Mouse (Mus musculus): Measurements from ENCODE around the gene Ddx55. TPM values are rescaled to one million over a fixed set of nuclear protein-coding genes. Genes with fewer than 3 reads are reported as not detected.
A peak's percentile ranks its signal among the peaks of the same experiment; 100 is the strongest.

The Ddx55 gene
- total and polyA plus RNA-seq, 3 experiments: 5.3 to 7.5 (median 6.2) TPM

DNA sequence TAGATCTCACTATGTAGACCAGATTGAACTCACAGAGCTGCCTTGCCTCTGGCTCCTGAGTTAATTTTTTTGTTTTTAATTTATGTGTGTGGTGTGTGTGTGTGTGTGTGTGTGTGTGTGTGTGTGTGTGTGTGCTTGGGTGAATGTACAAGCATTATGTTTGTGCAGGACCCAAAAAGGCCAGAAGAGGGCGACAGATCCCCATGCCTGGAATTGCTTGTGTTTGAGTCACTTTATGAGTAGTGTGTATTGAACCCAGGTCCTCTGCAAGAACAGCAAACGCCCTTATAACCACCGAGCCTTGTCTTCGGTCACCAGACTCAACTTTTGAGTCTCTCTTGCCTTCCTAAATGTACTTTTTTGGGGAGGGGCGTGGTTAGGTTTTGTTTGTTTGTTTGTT, 49.7 kb downstream of the Ddx55 start:
- Histone ChIP-seq H3K27me3 (ENCODE audit: control insufficient read depth, insufficient read depth, low read length) (no peaks in the 10 kb centered on the region), H3K4me3 (no peak overlapping the region), H3K36me3 (ENCODE audit: control insufficient read depth, insufficient read depth, low read length) (no peaks in the 10 kb centered on the region), H3K27ac (no peak overlapping the region), H3K79me2 (replicated peaks; ENCODE audit: control insufficient read depth, insufficient read depth, low read length) (no peaks in the 10 kb centered on the region), H3K4me1 (ENCODE audit: control insufficient read depth, insufficient read depth, low read length) (peaks cover 5% of the 10 kb centered on the region; the same call in 1 of the 2 replicates), H3K9ac (ENCODE audit: low read depth, low read length) (no peak overlapping the region)
- intact Hi-C loops (cut with DNase I): loop anchor here (5.0 kb wide), 1 partner anchor 265 kb away; no protein-coding TSS in a partner anchor
- 66% methylated on average over 5 of the region's 5 CpGs for WGBS
- peak in 1 of 2 experiments; percentile 57 for DNase-seq
- TF ChIP-seq EP300 (IDR thresholded peaks at IDR 0.05; ENCODE audit: insufficient read depth, low read depth, low read length) (no peak), CTCF (IDR thresholded peaks at IDR 0.05) (peak; percentile 64), POLR2A (IDR thresholded peaks at IDR 0.05; ENCODE audit: insufficient read depth, low read depth, low read length) (no peak)

DNA sequence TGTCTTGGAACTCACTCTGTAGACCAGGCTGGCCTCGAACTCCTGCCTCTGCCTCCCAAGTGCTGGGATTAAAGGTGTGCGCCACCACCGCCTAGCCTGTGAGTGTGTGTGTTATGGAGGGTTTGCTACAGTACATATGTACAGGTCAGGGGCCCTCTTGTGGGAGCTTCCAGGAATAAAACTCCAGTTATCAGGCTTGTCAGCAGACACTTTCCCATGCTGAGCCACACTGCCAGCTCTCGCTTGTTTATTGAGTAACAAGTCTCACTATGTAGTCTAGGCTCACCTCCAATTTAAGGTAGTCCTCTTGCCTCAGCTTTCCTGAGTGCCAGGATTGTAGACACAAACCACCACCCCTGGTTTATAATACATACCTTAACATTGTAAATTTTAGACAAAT, 51.6 kb downstream of the Ddx55 start:
- H3K36me3 ChIP-seq (ENCODE audit: control insufficient read depth, insufficient read depth, low read length): no peaks in the 10 kb centered on the region
- peak in 1 of 2 experiments; percentile 24 for DNase-seq
- no peaks in the 10 kb centered on the region for H3K27me3 ChIP-seq (ENCODE audit: control insufficient read depth, insufficient read depth, low read length)
- no peak overlapping the region for H3K4me3 ChIP-seq
- intact Hi-C loops (cut with DNase I): loop anchor here (5.0 kb wide), 1 partner anchor 263 kb away; no protein-coding TSS in a partner anchor
- H3K9ac ChIP-seq (ENCODE audit: low read depth, low read length): no peak overlapping the region
- H3K4me1 ChIP-seq (ENCODE audit: control insufficient read depth, insufficient read depth, low read length): no peaks in the 10 kb centered on the region
- no peaks in the 10 kb centered on the region for H3K79me2 ChIP-seq (replicated peaks; ENCODE audit: control insufficient read depth, insufficient read depth, low read length)
- H3K27ac ChIP-seq: no peak overlapping the region
- TF ChIP-seq CTCF (IDR thresholded peaks at IDR 0.05) (peak; percentile 33; the same call in 1 of the 2 replicates), POLR2A (IDR thresholded peaks at IDR 0.05; ENCODE audit: insufficient read depth, low read depth, low read length) (no peak), EP300 (IDR thresholded peaks at IDR 0.05; ENCODE audit: insufficient read depth, low read depth, low read length) (0 out of 2 replicates have a peak, but pooled peaks have one; percentile 39)
- WGBS: 76% methylated on average over 4 of the region's 4 CpGs

DNA sequence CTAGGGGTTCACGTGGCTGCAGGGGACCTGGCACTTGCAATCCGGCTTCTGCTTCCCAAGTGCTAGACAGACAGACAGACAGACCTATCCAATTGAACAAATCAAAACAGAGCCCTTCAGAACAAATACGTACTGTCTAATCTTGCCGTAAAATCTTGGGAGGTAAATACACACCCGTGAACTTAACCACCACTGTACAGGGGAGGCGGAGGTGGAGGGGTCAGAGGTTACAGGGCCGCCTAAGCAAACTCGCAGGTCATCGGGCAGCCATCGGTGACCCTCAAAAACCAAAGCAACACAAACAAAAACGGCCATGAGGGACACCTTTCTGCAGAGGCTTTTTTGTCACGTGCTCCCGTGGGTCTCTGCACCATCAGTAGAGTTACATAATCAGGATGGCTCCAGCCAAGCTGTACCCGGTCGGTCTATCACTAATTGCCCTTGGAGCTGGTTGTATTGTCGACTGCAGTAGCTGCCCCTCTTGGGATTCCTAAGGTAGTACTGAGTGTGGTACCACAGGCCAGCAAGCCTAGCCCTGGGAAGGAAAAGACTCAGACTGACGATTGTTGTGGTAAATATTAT, 52.5 kb downstream of the Ddx55 start:
- WGBS: 78% methylated on average over 17 of the region's 17 CpGs
- intact Hi-C loops (cut with DNase I): no loop called here
- no peak overlapping the region for H3K27ac ChIP-seq
- no peak for DNase-seq
- no peak for TF ChIP-seq CTCF (IDR thresholded peaks at IDR 0.05)
- no peak for TF ChIP-seq EP300 (IDR thresholded peaks at IDR 0.05; ENCODE audit: insufficient read depth, low read depth, low read length)
- no peak for TF ChIP-seq POLR2A (IDR thresholded peaks at IDR 0.05; ENCODE audit: insufficient read depth, low read depth, low read length)
- H3K4me3 ChIP-seq: no peak overlapping the region
- no peaks in the 10 kb centered on the region for H3K79me2 ChIP-seq (replicated peaks; ENCODE audit: control insufficient read depth, insufficient read depth, low read length)
- H3K9ac ChIP-seq (ENCODE audit: low read depth, low read length): no peak overlapping the region
- no peaks in the 10 kb centered on the region for H3K36me3 ChIP-seq (ENCODE audit: control insufficient read depth, insufficient read depth, low read length)
- H3K4me1 ChIP-seq (ENCODE audit: control insufficient read depth, insufficient read depth, low read length): no peaks in the 10 kb centered on the region
- no peaks in the 10 kb centered on the region for H3K27me3 ChIP-seq (ENCODE audit: control insufficient read depth, insufficient read depth, low read length)

DNA sequence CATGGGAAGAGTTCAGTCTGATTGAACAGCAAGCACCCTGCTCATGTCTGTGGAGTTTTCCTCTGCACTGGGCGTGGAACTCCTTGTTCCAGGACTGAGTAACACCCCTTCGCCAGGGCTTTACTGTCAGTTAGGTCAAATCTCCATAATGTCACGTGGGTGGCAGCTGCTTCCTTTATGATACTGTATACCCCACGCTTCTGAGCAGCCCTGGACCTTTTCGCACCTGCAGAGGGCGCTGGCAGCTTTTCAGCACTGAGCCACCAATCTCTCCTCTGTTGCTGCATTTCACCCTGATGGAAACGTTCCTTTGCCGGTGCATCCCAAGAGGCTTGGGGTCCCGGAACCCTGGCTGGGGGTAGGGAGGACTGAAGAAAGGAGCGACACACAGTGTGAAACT, 58.3 kb downstream of the Ddx55 start:
- H3K27me3 ChIP-seq (ENCODE audit: control insufficient read depth, insufficient read depth, low read length): no peaks in the 10 kb centered on the region
- no peak overlapping the region for H3K4me3 ChIP-seq
- no peak overlapping the region for H3K27ac ChIP-seq
- no peak overlapping the region for H3K9ac ChIP-seq (ENCODE audit: low read depth, low read length)
- H3K79me2 ChIP-seq (replicated peaks; ENCODE audit: control insufficient read depth, insufficient read depth, low read length): no peaks in the 10 kb centered on the region
- WGBS: 76% methylated on average over 10 of the region's 10 CpGs
- intact Hi-C loops (cut with DNase I): no loop called here
- TF ChIP-seq EP300 (IDR thresholded peaks at IDR 0.05; ENCODE audit: insufficient read depth, low read depth, low read length) (no peak), POLR2A (IDR thresholded peaks at IDR 0.05; ENCODE audit: insufficient read depth, low read depth, low read length) (no peak), CTCF (IDR thresholded peaks at IDR 0.05) (peak; percentile 17; the same call in 1 of the 2 replicates)
- DNase-seq: no peak
- H3K36me3 ChIP-seq (ENCODE audit: control insufficient read depth, insufficient read depth, low read length): no peaks in the 10 kb centered on the region
- H3K4me1 ChIP-seq (ENCODE audit: control insufficient read depth, insufficient read depth, low read length): no peaks in the 10 kb centered on the region

DNA sequence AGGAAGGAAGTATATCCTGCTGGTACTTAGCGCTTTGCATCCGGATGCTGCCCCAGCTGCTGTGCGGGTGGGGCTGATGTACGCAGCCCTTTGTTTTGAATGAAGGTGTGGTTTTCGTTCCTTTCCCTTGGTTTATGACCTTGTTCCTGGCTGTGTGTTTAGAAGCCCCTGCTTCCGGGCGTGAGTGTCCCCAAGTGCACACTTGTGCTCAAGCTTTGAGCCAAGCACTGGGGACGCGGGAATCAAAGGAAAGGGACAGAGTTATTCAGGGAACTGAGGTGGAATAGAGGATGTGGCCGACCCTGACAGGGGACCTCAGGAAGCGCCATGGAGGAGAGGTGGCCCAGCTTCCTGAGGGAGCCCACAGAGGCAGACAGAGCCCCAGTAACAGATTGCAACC, 62.0 kb downstream of the Ddx55 start:
- H3K9ac ChIP-seq (ENCODE audit: low read depth, low read length): no peak overlapping the region
- no peaks in the 10 kb centered on the region for H3K27me3 ChIP-seq (ENCODE audit: control insufficient read depth, insufficient read depth, low read length)
- H3K36me3 ChIP-seq (ENCODE audit: control insufficient read depth, insufficient read depth, low read length): no peaks in the 10 kb centered on the region
- intact Hi-C loops (cut with DNase I): no loop called here
- no peak for DNase-seq
- peak overlapping the region; percentile 31; the same call in 1 of the 2 replicates for H3K27ac ChIP-seq
- no peak overlapping the region for H3K4me3 ChIP-seq
- no peaks in the 10 kb centered on the region for H3K79me2 ChIP-seq (replicated peaks; ENCODE audit: control insufficient read depth, insufficient read depth, low read length)
- WGBS: 41% methylated on average over 11 of the region's 11 CpGs
- H3K4me1 ChIP-seq (ENCODE audit: control insufficient read depth, insufficient read depth, low read length): no peaks in the 10 kb centered on the region
- TF ChIP-seq CTCF (IDR thresholded peaks at IDR 0.05) (no peak), POLR2A (IDR thresholded peaks at IDR 0.05; ENCODE audit: insufficient read depth, low read depth, low read length) (no peak), EP300 (IDR thresholded peaks at IDR 0.05; ENCODE audit: insufficient read depth, low read depth, low read length) (no peak)

DNA sequence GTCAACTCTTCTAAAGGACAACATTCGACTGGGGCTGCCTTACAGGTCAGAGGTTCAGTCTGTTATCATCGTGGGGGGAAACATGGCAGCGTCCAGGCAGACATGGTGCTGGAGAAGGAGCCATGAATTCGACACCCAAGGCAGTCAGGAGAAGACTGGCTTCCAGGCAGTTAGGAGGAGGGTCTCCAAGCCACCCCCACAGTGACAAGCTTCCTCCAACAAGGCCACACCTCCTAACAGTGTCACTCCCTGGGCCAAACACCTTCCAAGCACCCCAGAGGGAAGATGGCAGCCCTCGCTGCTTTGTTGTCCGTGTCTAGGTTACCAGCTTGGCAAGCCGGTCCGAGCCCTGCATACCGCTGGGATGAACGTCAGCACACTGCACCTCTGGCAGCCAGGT, 66.0 kb downstream of the Ddx55 start:
- DNase-seq: no peak
- H3K79me2 ChIP-seq (replicated peaks; ENCODE audit: control insufficient read depth, insufficient read depth, low read length): no peaks in the 10 kb centered on the region
- no peaks in the 10 kb centered on the region for H3K4me1 ChIP-seq (ENCODE audit: control insufficient read depth, insufficient read depth, low read length)
- H3K27me3 ChIP-seq (ENCODE audit: control insufficient read depth, insufficient read depth, low read length): no peaks in the 10 kb centered on the region
- WGBS: 78% methylated on average over 10 of the region's 10 CpGs
- intact Hi-C loops (cut with DNase I): no loop called here
- H3K4me3 ChIP-seq: no peak overlapping the region
- H3K36me3 ChIP-seq (ENCODE audit: control insufficient read depth, insufficient read depth, low read length): no peaks in the 10 kb centered on the region
- TF ChIP-seq POLR2A (IDR thresholded peaks at IDR 0.05; ENCODE audit: insufficient read depth, low read depth, low read length) (no peak), CTCF (IDR thresholded peaks at IDR 0.05) (no peak)
- no peak overlapping the region for H3K27ac ChIP-seq
- no peak overlapping the region for H3K9ac ChIP-seq (ENCODE audit: low read depth, low read length)

Other genes with a start within 250 kb of the Ddx55 start
- 1 to 10 TPM; 4.4 to 5.4 TPM for gene Mphosph9, start 224.9 kb upstream of the Ddx55 start, total RNA-seq (2021)
- 2.8 and 4.4 TPM in 2 replicates for gene Mphosph9, start 224.9 kb upstream of the Ddx55 start, polyA plus RNA-seq (2012; rRNA removed)
- 10 to 100 TPM; 11.4 to 12.0 TPM for gene 2810006K23Rik, start 224.8 kb upstream of the Ddx55 start, total RNA-seq (2021)
- gene 2810006K23Rik, start 224.8 kb upstream of the Ddx55 start, polyA plus RNA-seq (2012; rRNA removed): 6.9 and 11.7 TPM in 2 replicates
- gene Cdk2ap1, start 189.8 kb upstream of the Ddx55 start, total RNA-seq (2021): 100 to 1,000 TPM; 143 to 167 TPM
- 117 and 173 TPM in 2 replicates for gene Cdk2ap1, start 189.8 kb upstream of the Ddx55 start, polyA plus RNA-seq (2012; rRNA removed)
- gene Sbno1, start 126.9 kb upstream of the Ddx55 start, total RNA-seq (2021): 10 to 100 TPM; 58.8 to 62.9 TPM
- gene Sbno1, start 126.9 kb upstream of the Ddx55 start, polyA plus RNA-seq (2012; rRNA removed): 11.3 and 18.5 TPM in 2 replicates
- 100 to 1,000 TPM; 191 to 210 TPM for gene Kmt5a, start 112.9 kb upstream of the Ddx55 start, total RNA-seq (2021)
- gene Kmt5a, start 112.9 kb upstream of the Ddx55 start, polyA plus RNA-seq (2012; rRNA removed): 136 and 162 TPM in 2 replicates
- gene Rilpl2, start 74.5 kb upstream of the Ddx55 start, total RNA-seq (2021): 1 to 10 TPM; 6.8 to 9.1 TPM
- 6.9 and 8.4 TPM in 2 replicates for gene Rilpl2, start 74.5 kb upstream of the Ddx55 start, polyA plus RNA-seq (2012; rRNA removed)
- gene Snrnp35, start 69.7 kb upstream of the Ddx55 start, total RNA-seq (2021): 10 to 100 TPM; 10.5 to 14.5 TPM
- 2.4 and 4.5 TPM in 2 replicates for gene Snrnp35, start 69.7 kb upstream of the Ddx55 start, polyA plus RNA-seq (2012; rRNA removed)
- gene Rilpl1, start 21.5 kb upstream of the Ddx55 start, total RNA-seq (2021): 100 to 1,000 TPM; 189 to 251 TPM
- gene Rilpl1, start 21.5 kb upstream of the Ddx55 start, polyA plus RNA-seq (2012; rRNA removed): 166 and 182 TPM in 2 replicates
- gene Tmed2, start 12.2 kb upstream of the Ddx55 start, total RNA-seq (2021): 100 to 1,000 TPM; 167 to 194 TPM
- gene Tmed2, start 12.2 kb upstream of the Ddx55 start, polyA plus RNA-seq (2012; rRNA removed): 80.9 and 150 TPM in 2 replicates
- 10 to 100 TPM; 23.5 to 27.6 TPM for gene Eif2b1, start 26.3 kb downstream of the Ddx55 start, total RNA-seq (2021)
- 18.4 and 24.7 TPM in 2 replicates for gene Eif2b1, start 26.3 kb downstream of the Ddx55 start, polyA plus RNA-seq (2012; rRNA removed)
- 10 to 100 TPM; 19.4 to 20.4 TPM for gene Gtf2h3, start 26.3 kb downstream of the Ddx55 start, total RNA-seq (2021)
- gene Gtf2h3, start 26.3 kb downstream of the Ddx55 start, polyA plus RNA-seq (2012; rRNA removed): 29.0 and 39.2 TPM in 2 replicates
- 10 to 100 TPM; 53.4 to 55.2 TPM for gene Atp6v0a2, start 75.7 kb downstream of the Ddx55 start, total RNA-seq (2021)
- 28.7 and 47.7 TPM in 2 replicates for gene Atp6v0a2, start 75.7 kb downstream of the Ddx55 start, polyA plus RNA-seq (2012; rRNA removed)
- gene Dnah10, start 172.2 kb downstream of the Ddx55 start, total RNA-seq (2021): under 1 TPM; 0.02 to 0.10 TPM
- 0.06 and 0.27 TPM in 2 replicates for gene Dnah10, start 172.2 kb downstream of the Ddx55 start, polyA plus RNA-seq (2012; rRNA removed)

Measured in heart, adult 2 months (tissue).